Comparison of ENCODE assay signal across 8 mouse cellular contexts in genomic region chr4:128248676-128249075, GRCm38 (mm10). TPM values are rescaled to one million over a fixed set of nuclear protein-coding genes. Genes with fewer than 3 reads are reported as not detected.
DNase-seq lines count a peak whose midpoint lies in the region; ATAC-seq and TF ChIP-seq lines count a peak whose summit lies in the region.
"Had no signal": no experiment of that assay in that cellular context is flagged by ENCODE, and none has a peak within 500 bp of the region (broad histone marks: within the 10 kb centered on the region; RNA-seq: fewer than 3 reads in every experiment).

No protein-coding gene starts in this region.

- H3K4me1 ChIP-seq in kidney, postnatal 0 days (replicated peaks; ENCODE audit: insufficient read depth, low read length) = no peaks in the 10 kb centered on the region
- no peaks in the 10 kb centered on the region for H3K4me1 ChIP-seq in kidney, embryonic 14.5 days (ENCODE audit: control insufficient read depth, insufficient read depth, low read length)

- H3K27me3 ChIP-seq in kidney, postnatal 0 days (ENCODE audit: insufficient read depth, low read length) = no peaks in the 10 kb centered on the region
- no peaks in the 10 kb centered on the region for H3K27me3 ChIP-seq in kidney, embryonic 14.5 days (ENCODE audit: control insufficient read depth, insufficient read depth, low read length)

- H3K4me3 ChIP-seq in kidney, postnatal 0 days (replicated peaks; ENCODE audit: low read depth, low read length) = no peak overlapping the region
- no peak overlapping the region for H3K4me3 ChIP-seq in kidney, embryonic 14.5 days (ENCODE audit: low read length)

- 2% methylated on average over 5 of the region's 5 CpGs for WGBS in kidney, postnatal 0 days
- 5% methylated on average over 5 of the region's 5 CpGs for WGBS in kidney, embryonic 14.5 days

- H3K4me2 ChIP-seq in kidney, postnatal 0 days (ENCODE audit: low read length) = no peak overlapping the region
- H3K4me2 ChIP-seq in kidney, embryonic 14.5 days (replicated peaks; ENCODE audit: low read depth, low read length) = no peak overlapping the region

- no peak for TF ChIP-seq POLR2A in brain, embryonic 14.5 days (IDR thresholded peaks at IDR 0.05; ENCODE audit: borderline replicate concordance, extremely low read depth, insufficient read depth, insufficient read length, poor library complexity, severe bottlenecking)

- H3K9ac ChIP-seq in kidney, postnatal 0 days (ENCODE audit: low read depth, low read length) = no peak overlapping the region
- H3K9ac ChIP-seq in kidney, embryonic 14.5 days (ENCODE audit: low read depth, low read length) = no peak overlapping the region

- no peaks in the 10 kb centered on the region for H3K36me3 ChIP-seq in kidney, postnatal 0 days (ENCODE audit: insufficient read depth, low read length)
- no peaks in the 10 kb centered on the region for H3K36me3 ChIP-seq in kidney, embryonic 14.5 days (ENCODE audit: control insufficient read depth, insufficient read depth, low read length)

- DNase-seq in kidney, postnatal 0 days (ENCODE audit: low spot score) = peak; percentile 71
- peak; percentile 48 for DNase-seq in ZHBTc4 (ENCODE audit: low read depth, low spot score)
- DNase-seq in brain, embryonic 14.5 days (ENCODE audit: low read depth) = peak; percentile 25
- peak; percentile 56 for DNase-seq in lung, postnatal 14 days
- no peak for DNase-seq in B cell, adult 2 months
- no peak for DNase-seq in left cerebral cortex, adult 8-10 months (ENCODE audit: low spot score in 2 of 2)

- H3K27ac ChIP-seq in kidney, postnatal 0 days = no peak overlapping the region
- H3K27ac ChIP-seq in kidney, embryonic 14.5 days (ENCODE audit: low read depth, low read length) = no peak overlapping the region
- H3K27ac ChIP-seq: macrophage had no signal

- TF ChIP-seq CTCF in kidney, postnatal 0 days (IDR thresholded peaks at IDR 0.05; ENCODE audit: low read depth) = no peak
- no peak for TF ChIP-seq CTCF in brain, embryonic 14.5 days (IDR thresholded peaks at IDR 0.05; ENCODE audit: borderline replicate concordance, extremely low read depth, insufficient read depth, insufficient read length)

- H3K9me3 ChIP-seq in kidney, postnatal 0 days (replicated peaks; ENCODE audit: low read length) = no peaks in the 10 kb centered on the region
- H3K9me3 ChIP-seq in kidney, embryonic 14.5 days (ENCODE audit: control insufficient read depth, low read length) = no peaks in the 10 kb centered on the region

- no peak for ATAC-seq in kidney, postnatal 0 days (replicated peaks; ENCODE audit: low FRiP score, low read depth)
- ATAC-seq in kidney, embryonic 14.5 days (ENCODE audit: low FRiP score, low TSS enrichment) = no peak

RNA-seq across cellular contexts. Expression of gene Hmgb4, which starts 12.1 kb away (rescaled TPM):
- not detected in 2 replicates for polyA plus RNA-seq in kidney, postnatal 0 days (2015; fragmentation: Nextera tagmentation; extraction: Ambion mirVana)
- not detected in 2 replicates for polyA plus RNA-seq in kidney, embryonic 14.5 days (2014; fragmentation: Nextera tagmentation; extraction: Ambion mirVana)
- not detected in 2 replicates for polyA plus RNA-seq in brain, embryonic 14.5 days (2012; rRNA removed)
- total RNA-seq in left cerebral cortex, adult 8-10 months (2022) = not detected
- polyA plus RNA-seq: macrophage had no signal

Comparison
In these comparisons a context has a peak if more than half of its experiments do, and no peak if none do; other contexts are left out.
1. DNase-seq: peak in kidney, postnatal 0 days (single experiment), ZHBTc4 (single experiment), brain, embryonic 14.5 days (single experiment) and lung, postnatal 14 days (single experiment); none in B cell, adult 2 months (0 of 2) and left cerebral cortex, adult 8-10 months (0 of 2).